Mouse (Mus musculus) lung, postnatal 25 days (tissue): ENCODE measurements around the gene Plk2.
"Not testable (repeated sequence)": the region's sequence is repeated elsewhere in the genome, so short reads cannot be mapped to it uniquely, and the experiment has no call there.

Experiments
- DNase-seq: peaks from one replicate; pipeline ENCODE4 v3.0.0; 2022; ENCODE audit warnings: low spot score

Gene Plk2

GRCm38 (mm10) chr13:110394291-110395178 is at the start of gene Plk2:
Gene Plk2 (plus strand): TSS chr13:110395046.
- DNase-seq: peak; percentile 96

DNA sequence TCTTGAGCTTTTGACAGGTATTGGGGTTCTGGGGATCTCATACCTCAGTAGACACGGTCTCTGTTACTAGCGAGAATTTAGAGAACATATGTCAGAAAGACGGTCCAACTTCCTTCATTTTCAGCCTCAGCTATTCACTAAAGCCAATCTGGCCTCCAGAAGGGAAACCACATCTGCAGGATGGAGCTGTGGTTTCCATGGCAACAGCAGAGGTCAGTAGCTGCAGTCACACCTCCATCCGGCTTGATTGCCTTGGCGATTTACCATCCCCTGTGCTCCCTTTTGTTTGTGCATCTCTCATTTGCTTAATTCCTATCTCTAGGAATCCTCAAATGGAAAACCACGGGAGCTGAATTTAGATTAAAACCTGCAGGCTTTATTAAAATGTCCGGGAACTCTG is 48.1 kb upstream of the Plk2 start:
- DNase-seq: no peak

DNA sequence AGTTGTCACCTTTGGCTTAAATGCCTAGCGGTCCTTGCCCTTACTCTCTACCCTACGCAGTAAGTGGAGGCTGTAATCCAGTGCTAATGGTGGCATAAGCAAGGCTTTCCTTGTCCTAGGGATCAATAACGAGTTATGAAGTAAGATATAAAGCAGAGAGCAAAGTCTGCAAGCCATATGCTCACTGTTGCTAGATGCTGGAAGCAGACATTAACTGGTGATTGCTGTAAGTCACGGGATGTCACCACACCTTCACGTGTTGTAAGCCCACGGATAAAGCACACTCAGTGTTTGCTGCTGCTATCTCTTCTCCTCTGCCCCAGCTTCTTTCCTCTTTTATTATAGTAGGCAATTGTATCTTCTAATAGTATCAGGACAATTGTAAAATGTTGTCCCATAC is 43.8 kb upstream of the Plk2 start:
- DNase-seq: no peak

GRCm38 (mm10) chr13:110356941-110357340 is 37.9 kb upstream of the Plk2 start, which contains the start of gene Gapt:
Gene Gapt (minus strand): TSS chr13:110357199.
- DNase-seq: peak; percentile 33

GRCm38 (mm10) chr13:110363722-110364121 is 31.1 kb upstream of the Plk2 start:
- DNase-seq: peak; percentile 10

- no peak for DNase-seq
These were observed 28.4 kb upstream of the Plk2 start for GRCm38 (mm10) chr13:110366477-110366876.

DNA sequence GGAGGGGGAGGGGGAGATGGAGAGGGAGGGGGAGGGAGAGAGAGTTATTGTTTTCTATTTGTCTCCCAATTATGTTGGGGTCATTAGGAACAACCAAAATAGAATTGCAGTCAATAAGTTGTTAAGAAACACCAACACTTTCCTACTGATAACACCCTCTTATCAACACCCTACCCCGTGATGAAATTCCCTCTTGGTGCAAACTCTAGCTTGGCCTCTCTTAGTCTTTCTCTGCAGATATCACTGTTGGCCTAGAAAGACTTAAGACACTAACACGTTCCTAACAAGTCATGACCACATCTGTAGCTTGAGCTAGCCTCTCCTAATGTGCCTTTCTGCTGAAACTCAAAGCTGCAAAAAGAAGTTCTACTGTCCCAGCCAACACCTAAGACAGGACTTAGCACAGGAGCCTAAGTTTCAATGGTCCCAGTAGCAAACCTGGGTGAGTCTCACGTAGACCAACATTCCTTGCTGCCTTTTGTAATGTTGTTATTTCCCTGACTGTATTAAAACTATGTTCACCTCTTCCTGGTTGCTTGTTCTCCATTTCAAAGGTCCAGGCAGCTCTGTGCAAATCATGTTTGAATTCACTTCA is 26.8 kb upstream of the Plk2 start:
- DNase-seq: no peak

GRCm38 (mm10) chr13:110368556-110369040 is 26.2 kb upstream of the Plk2 start:
- DNase-seq: peak; percentile 66

DNA sequence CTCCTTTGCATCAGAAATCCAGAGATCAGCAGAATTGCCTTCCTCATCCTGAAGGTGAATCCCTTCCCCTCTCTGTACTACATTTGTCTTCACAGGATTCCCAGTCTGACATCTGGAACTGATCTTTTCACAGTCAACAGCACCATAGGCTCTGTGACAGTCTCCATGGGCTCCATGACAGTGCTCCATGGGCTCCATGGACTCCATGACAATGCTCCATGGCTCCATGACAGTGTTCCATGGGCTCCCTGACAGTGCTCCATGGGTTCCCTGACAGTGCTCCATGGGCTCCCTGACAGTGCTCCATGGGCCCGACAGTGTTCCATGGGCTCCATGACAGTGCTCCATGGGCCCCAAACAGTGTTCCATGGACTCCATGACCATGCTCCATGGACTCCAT is 25.2 kb upstream of the Plk2 start:
- no peak for DNase-seq

DNA sequence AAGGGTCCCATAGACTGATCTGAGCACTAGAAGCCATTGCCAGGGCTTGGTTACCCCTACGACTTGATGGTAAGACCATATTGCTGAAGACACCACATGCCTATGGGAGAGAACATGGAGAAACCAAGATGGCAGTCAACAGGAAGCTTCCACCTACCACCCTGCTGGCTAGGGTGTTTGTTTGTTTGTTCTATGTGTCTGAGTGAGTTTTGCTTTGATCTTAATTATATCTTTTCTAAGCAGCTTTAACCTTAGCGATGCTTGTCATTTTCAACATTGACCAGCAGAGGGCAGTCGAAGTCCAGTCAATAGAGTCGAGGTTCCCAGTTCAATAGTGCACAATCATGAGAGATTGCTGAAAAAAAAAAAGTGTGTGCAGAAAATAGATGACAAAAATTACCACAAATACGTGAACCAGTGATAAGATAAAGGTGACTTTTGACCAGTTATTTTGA is 12.4 kb upstream of the Plk2 start:
- DNase-seq: peak; percentile 21

- no peak for DNase-seq
These were observed 10.3 kb upstream of the Plk2 start for GRCm38 (mm10) chr13:110384514-110384913.

DNA sequence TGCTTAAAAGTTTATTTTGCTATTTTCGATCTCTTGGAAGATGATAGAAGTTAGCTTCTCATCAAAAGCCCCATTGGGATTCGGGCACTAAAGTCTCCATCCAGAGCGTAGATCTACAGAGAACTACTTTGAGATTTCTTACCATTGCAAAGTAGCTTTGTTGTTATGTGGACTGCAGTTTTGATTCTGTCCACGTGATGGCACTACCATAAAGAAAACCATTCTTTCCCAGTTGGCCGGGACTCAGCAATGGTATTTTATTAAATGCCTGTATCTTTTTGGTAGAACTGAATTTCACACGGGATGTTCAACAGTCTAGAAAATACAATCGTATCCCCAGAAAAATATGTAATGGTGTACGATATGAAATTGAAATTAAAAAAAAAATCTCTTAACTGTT is 2.6 kb upstream of the Plk2 start:
- DNase-seq: peak; percentile 68

DNA sequence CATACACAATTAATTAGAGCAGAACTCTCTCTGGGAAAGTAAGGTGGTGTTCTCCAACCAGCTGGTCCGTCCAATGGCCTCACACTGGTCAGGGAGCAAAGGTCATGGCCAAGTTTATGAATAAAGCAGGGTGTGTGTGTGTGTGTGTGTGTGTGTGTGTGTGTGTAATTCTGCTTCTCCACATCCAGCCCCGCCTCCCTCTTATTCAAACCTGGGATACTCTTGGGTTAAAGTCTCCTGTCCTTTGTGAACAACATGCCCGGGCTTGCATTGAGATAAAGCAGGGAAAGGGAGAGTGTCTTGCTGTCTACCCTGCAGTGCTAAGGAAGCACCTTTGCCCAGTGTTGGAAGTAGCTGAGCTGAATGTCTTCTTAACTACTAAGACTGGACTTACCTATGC is 2.2 kb upstream of the Plk2 start:
- no peak for DNase-seq

DNA sequence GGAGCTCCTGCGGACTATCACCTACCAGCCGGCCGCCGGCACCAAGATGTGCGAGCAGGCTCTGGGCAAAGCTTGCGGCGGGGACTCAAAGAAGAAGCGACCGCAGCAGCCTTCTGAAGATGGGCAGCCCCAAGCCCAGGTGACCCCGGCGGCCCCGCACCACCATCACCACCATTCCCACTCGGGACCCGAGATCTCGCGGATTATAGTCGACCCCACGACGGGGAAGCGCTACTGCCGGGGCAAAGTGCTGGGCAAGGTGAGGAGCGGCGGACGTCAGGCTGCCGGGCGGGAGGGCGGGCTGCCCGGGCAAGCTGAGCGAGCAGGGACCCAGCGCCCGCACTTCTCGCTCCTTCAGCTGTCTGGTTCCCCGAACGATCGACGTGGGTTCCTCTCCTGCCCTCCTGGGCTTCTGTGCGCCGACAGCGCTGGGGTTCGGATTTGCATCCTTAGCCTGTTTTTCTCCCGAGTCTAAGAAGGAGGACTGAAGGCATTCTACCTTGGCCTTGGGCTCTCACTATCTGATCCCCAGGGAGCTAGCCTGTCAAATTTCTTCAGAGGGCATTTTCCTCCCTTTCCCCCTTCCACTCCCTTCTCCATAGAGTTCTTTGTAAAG is 441 bp downstream of the Plk2 start:
- DNase-seq: no peak

DNA sequence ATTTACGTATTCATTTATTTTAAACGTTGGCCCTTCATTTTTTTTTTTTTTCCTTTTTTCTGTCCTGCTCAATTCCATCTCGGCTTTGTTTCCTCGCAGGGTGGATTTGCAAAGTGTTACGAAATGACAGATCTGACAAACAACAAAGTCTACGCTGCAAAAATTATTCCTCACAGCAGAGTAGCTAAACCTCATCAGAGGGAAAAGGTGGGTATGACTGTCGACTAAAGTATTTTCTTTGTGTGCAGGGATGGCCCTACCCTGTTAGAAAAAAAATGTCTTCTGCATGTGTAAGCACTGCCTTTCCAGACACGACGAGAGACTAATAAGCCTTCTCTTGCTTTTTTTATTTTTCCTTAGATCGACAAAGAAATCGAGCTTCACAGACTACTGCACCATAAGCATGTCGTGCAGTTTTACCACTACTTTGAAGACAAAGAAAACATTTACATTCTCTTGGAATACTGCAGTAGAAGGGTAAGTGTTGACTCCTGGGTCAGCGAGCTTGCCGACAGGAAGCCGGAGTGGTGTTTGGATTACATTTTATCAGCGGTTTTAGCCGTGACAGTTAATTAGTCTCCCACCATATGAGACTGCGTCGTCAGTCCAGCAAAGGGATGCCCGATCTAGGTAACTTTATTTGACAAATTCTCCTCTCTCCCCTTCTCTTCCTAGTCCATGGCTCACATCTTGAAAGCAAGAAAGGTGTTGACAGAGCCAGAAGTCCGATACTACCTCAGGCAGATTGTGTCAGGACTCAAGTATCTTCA is 1.3 kb downstream of the Plk2 start:
- no peak for DNase-seq

- peak; percentile 18 for DNase-seq
These were observed 2.9 kb downstream of the Plk2 start for GRCm38 (mm10) chr13:110397750-110398149.

DNA sequence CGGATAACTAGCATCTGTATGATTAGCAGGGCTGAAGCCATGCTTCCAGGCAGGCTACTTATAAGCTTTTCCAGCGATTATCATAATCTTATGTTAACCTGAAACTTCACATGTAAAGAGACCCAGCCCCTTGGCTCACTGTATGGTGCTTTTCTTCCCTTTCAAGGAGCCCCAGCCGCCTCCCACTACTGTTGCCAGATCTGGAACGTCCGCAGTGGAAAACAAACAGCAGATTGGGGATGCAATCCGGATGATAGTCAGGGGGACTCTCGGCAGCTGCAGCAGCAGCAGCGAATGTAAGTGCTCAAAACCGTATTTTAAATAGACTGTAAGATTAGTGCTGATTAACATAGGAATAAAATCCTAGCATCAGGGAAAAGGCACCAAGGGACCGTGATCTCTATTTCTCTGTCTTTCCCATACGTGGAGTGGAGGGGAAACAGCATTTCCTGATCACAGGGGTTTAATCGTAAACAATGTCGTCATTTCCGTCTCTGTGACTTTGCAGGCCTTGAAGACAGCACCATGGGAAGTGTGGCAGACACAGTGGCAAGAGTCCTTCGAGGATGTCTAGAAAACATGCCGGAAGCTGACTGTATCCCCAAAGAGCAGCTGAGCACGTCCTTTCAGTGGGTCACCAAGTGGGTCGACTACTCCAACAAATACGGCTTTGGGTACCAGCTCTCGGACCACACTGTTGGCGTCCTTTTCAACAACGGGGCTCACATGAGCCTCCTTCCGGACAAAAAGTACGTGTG is 3.8 kb downstream of the Plk2 start:
- DNase-seq: peak; percentile 63

DNA sequence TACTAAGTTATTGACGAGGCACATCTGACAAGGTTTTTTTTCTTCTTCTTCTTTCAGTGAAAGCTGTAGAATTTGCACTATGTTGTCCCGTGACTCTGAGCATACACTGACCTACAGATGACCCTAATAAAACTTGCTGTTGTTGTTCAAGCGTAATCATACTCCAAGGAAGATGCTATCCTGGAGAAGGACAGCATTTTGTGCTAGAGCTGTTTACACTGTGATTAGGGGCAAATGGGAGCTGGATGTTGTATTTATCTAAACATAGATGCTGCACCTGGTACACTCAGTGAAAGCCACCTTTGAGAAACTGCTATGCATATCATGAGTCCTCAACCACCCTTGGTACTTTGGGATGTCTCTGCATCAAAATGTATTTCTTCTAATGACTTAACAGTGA is 6.6 kb downstream of the Plk2 start:
- no peak for DNase-seq

DNA sequence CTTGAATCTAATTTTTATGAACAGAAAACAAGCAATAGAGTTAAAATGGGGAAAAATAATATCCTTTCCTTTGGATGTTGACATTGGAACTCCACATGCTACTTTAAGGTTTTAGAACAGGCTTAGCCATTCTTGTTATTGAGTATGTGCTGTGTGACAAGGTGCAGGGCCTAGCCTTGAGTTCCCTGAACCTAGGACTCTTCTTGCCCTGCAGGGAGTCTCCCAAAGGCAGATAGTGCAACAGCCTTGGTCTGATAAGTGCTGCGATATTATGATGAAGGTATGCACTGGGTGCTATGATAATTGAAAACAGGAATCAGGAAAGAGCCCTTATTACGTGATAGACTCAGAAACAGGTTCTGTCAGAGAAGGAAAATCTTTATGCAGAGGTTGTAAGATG is 7.0 kb downstream of the Plk2 start:
- no peak for DNase-seq

- peak; percentile 36 for DNase-seq
These were observed 9.2 kb downstream of the Plk2 start for GRCm38 (mm10) chr13:110404059-110404458.

GRCm38 (mm10) chr13:110404686-110405085 is 9.8 kb downstream of the Plk2 start:
- not testable (repeated sequence) for DNase-seq
